Mouse (Mus musculus) small intestine, adult 2 months (tissue): ENCODE results near the gene Ubn2.

Source experiments
- CTCF ChIP-seq: fragments of 200-500 bp; IDR thresholded peaks from 2 replicates; pipeline ENCODE4 v1.5.1; 2012; ENCODE audit warnings: low read depth, mild to moderate bottlenecking, control low read depth, inconsistent platforms, low read length, moderate library complexity, mixed read lengths; ENCODE audit not compliant: insufficient replicate concordance, insufficient read length; ENCODE audit errors: extremely low read depth
- POLR2A ChIP-seq: fragments of 200-500 bp; IDR thresholded peaks from 2 replicates; pipeline ENCODE4 v1.6.1; 2012; ENCODE audit warnings: low read depth, mild to moderate bottlenecking, control low read depth, inconsistent platforms, low read length, moderate library complexity

- TF ChIP-seq POLR2A (peak; percentile 67), CTCF (no peak)
These were observed 117.6 kb downstream of the Ubn2 start, which contains the start of gene Luc7l2 for GRCm38 (mm10) chr6:38551062-38551988.
